Mouse (Mus musculus) urinary bladder, postnatal 25 days (tissue): Measurements from ENCODE around the gene Atl3.
A peak's percentile ranks its signal among the peaks of the same experiment; 100 is the strongest.

Source experiments
- DNase-seq: peaks from one replicate; pipeline ENCODE4 v3.0.0; 2022; ENCODE audit warnings: low spot score

Gene Atl3

DNA sequence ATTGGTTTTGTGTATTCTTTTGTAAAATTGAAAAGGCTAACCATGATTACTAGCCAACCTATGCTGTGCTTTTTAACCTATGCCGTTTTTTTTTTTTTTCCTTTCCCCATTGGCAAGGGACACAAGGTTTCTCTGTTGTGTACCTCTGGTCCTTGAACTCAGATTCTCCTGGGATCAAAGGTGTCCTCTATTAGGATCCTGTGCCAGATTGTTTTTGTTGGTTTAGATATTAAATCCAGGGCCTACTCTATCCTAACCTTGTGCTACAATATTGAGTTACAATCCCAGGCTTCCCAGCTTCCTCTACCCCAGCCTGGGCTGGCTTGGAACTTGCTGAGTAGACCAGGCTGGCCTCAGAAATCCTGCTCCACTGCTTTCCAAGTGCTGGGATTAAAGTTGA is 6.9 kb downstream of the Atl3 start:
- no peak for DNase-seq

DNA sequence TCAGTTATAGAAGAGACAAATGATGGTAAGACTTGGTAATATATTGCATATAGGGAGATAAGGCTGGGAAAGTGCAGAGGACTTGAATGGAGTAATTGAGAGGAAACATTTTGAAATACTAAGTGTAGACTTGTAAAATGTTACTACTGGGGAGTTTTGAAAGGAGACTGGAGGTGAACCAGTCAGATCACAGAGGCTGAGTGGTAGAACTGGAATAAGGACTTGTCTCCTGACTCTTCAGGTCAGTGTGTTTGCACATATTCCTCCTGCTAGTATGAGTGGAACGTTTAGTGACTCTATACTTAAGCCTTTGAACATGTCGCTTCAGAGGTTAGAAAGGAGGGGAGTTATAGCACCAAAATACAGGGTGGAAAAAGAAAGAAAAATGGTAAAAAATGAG is 8.6 kb downstream of the Atl3 start:
- no peak for DNase-seq

DNA sequence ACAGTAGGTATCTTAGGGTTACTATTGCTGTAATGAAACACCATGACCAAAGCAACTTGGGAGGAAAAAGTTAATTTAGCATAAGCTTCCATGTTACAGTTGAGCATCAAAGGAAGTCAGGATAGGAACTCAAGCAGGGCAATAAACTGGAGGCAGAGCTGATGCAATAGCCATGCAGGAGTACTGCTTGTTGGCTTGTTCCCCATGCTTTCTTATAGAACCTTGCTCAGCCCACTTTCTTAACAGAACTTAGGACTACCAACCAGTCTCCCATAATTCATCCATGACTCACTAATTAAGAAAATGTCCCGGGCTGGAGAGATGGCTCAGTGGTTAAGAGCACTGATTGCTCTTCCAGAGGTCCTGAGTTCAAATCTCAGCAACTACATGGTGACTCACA is 12.5 kb downstream of the Atl3 start:
- DNase-seq = no peak

DNA sequence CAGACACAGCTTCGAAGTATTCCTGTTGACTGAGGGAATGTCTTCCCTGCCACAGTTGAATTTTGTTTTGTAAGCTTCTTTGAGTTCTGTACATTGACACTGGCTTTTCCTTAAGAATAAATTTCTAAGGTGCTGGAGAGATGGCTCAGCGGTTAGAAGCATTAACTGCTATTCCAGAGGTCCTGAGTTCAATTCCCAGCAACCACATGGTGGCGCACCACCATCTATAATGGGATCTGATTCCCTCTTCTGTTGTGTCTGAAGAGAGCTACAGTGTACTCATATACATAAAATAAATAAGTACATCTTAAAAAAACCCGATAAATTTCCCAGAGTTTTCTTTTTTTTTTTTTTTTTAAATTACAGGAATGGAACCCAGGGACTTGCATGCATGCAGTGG is 14.2 kb downstream of the Atl3 start:
- no peak for DNase-seq

DNA sequence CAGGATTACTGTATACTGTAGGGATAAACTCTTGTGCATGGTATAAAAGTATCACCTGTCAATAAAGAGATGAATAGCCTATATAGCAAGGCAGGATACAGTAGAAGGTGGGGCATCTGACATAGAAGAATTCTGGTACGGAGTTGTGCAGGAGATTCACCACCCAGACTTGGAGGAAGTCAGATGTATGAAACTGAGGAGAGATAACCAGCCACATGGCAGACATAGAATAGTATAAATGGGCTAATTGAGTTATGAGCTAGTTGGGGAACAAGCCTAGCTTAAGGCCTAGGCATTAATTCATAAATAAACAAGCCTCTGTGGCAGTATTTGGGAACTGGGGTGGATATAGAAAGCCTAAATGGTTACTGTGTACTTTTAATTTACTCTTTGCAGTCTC is 22.6 kb downstream of the Atl3 start:
- DNase-seq = no peak

DNA sequence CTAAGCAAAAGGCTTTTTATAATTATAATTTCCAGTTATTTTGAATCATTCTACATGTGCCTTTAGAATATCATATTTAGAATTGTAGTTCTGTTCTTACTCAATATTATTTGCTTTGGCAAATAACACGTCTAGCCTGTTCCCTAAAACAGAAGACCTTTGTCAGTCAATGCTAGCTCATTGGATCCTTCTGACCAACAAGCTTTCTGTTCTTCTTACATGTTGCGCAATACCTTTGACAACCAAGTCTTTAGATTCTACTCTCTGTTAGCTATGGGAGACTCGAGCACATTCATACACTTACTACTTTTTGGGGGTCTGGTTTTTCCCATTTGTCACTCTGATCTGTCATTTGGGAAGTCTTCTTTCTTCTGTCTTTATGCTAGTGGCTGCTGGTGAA is 27.8 kb downstream of the Atl3 start:
- no peak for DNase-seq

DNA sequence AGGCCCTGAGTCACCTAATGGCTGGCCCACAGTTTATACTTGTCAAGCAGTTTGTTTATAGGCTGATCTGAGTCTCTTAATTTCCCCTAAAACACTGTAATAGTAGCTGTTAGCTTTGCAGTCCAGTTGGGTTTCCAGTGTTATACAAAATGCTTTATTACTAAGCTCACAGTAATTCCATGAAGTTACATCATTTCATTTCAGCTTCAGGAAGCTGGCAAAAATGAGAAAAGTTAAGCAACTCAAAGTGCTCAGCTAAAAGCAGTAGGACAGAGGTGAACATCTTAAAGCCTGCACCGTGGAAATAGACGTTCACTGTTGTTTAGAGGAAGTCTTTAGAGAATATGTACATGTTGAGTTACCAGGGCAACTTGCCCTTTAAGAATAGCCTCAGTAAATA is 29.0 kb downstream of the Atl3 start:
- DNase-seq = no peak

DNA sequence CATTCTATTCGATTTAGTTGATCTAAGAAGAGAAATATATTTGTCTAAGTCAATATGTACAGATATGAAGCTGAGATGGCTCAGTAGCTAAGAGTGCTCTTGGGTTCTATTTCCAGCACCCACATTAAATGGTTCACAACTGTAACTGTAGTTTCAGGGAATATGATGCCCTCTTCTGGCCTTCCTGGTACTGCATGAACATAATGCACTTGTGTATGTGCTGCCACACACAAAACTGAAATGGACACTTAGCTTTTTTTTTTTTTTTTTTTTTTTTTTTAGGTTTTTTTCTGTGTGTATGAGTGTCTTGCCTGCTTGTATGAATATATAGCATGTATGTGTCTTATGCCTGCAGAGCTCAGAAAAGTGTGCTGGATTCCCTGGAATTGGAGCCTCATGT is 29.5 kb downstream of the Atl3 start:
- DNase-seq = no peak

DNA sequence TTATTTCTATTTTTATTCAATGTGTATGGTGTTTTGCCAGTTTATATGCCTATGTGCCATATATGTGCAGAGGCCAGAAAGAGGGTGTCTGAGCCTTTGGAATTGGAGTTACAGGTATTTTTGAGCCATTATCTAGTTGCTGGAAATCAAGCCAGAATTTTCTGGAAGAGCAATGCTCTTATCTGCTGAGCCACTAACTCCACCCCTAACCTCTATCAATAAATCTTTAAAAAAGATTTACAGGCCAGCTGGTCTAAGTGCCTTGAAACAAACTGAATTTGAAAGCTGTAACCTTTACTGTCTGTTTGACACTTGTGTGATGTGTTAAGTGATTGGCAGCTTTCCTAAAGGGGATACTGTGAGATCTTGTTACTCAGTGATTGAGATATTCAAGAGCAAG is 29.9 kb downstream of the Atl3 start:
- DNase-seq = no peak

DNA sequence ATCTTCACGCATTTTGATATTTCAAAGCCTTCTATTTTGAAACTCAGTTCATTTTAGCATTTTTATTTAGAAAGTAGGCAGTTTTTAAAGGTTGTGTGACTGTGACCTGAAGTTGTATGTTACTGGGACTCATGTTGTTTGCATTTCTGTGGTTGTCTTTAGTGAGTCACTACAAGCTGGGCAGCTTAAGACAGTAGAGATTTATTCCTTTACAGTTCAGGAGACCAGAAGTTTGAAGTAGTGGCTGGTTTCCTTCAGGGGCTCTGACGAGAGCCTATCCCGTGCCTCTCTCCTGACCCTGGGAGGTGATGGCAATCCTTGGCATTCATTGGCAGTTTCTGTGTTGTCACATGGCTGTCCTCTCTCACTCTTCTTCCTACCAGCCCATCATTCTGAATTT is 31.0 kb downstream of the Atl3 start:
- no peak for DNase-seq

DNA sequence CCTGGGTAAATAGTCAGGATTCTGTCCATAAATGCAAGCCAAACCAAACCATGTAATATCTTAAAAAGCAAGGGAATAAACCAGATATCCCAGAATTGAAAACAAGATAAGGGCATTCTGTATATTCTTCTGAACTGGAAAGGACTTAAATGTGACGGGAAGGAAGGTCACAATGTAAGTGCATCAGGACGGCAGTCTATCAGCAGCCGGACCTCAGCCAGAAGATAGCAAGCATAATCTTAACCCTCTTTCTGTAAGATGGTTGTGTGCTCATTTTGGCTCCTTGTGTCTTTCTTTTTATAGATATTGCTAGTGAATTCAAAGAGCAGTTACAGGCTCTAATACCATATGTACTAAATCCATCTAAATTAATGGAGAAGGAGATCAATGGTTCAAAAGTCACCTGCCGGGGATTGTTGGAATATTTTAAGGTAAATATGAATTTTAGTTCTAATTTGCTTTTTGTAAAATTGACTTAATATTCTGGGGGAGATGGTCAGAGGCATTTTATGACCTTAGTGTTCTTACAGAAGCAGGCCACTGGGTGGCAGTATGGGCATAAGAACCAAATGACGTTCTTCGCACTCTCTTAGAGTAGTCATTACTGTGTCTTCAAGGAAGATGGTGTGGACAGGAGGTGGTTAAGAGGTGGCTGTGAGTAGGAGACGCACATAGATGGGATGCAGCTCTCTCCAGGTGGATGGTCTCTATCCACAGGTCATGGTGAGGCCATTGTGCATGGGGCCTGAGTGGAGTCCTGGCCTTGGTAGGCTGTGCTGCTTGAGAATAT is 35.0 kb downstream of the Atl3 start:
- DNase-seq = peak; percentile 58

DNA sequence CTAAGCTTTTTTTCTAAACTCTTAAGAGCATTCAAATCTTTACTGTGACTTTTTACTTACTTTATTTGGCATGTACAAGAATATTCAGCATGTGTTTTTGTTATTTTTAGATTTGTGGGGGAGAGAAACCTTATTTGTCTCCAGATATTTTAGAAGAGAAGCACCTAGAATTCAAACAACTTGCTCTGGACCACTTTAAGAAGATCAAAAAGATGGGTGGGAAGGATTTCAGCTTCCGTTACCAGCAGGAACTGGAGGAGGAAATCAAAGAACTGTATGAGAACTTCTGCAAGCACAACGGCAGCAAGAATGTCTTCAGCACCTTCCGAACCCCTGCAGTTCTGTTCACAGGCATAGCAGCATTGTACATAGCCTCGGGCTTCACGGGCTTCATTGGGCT is 38.1 kb downstream of the Atl3 start:
- DNase-seq = no peak

DNA sequence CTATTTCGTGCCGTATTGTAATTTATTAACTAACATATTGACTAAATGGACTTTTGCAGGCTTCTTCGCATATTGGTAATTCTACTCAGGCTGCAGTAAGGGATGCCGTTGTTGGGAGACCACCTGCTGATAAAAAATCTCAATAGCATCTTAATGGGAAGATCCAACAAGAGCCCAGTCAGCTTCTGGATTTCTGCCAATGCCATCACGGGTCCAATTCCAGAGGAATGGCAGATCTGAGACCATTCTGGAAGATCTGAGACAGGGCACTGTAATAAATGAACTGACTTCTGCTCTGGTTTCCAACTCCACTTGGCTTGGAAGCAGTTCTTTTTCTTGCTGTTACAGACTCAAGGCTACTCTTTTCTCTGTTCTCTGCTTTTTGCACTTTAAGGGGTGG is 40.1 kb downstream of the Atl3 start:
- no peak for DNase-seq

DNA sequence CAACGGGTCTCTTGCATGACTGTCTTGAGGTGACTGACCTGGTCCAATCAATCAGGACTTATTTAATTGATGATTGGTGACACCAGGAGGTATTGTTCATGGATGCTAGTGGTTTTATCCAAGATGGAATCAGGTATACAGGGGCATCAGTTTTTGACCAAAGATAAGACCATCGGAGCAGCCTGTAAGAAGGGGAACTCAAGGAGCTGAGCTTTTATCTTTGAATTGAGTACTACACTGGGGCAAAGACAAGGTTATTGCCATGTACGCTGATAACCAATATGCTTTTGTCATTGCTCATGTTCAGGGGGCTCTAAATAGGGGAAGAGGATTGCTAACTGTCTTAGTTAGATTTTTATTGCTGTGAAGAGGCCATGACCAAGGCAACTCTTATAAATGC is 55.1 kb downstream of the Atl3 start:
- no peak for DNase-seq

DNA sequence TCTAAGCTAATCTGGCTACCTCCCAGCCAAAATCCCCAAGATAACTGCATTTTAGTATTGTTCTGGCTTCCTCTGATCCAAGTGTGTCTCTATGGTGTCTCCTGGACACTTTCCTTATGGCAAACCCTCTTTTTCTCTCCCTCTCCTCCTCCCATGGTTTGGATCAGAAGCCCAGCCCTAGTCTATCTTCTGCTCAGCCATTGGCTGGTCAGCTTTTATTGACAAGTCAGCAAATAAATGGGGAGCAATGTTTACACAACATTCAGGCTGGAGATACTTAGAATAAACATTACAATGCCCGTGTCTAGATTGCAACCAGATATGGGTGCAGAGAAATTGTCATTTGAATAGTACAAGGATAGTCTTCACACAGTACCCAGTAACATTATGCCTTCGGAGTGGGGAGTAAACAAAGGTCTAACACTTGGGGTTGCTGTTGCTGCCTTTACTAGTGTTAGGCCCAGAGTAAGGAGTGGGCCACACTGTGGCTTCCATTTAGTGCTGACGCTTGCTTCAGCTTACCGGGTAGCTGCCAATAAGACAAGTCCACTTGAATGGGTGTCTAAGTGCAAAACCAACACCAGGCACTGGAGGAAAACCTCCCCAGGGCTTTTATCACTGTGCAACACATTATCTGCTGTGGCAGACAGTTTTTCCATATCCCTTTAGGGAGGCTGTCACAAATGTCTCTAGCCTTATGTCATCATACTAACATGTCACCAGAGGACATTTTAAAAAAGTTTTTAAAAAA is 57.9 kb downstream of the Atl3 start:
- no peak for DNase-seq

DNA sequence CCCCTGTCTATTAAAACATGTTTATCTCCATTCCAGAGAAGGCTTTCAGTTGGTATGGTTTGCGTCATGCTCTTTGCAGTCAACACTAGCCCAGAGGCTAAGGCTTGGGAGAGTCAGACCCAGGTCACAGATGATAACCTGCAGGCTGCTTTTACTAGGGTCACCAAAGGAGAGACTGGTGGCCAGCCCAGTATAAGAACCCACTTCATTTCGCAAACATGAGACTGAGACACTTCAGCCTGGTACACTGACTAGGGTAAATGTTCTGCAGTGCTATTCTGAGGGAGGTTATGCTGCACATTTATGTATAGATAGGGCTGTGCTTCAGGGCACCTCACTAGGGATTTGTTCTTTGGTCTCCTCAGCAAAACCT is 58.4 kb downstream of the Atl3 start:
- DNase-seq = no peak

DNA sequence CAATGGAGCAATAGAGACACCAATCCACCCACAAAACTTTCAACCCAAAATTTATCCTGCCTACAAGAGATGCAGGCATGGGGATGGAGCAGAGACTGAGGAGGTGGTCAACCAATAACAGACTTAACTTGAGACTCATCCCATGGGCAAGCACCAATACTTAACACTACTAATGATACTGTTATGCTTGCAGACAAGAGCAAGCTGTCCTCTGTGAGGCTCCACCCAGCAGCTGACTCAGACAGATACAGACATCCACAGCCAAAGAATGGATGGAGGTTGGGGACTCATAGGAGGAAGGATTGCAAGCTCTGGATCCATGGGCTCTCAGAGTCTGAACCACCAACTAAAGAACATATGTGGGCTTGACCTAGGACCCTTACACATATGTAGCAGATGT is 59.6 kb downstream of the Atl3 start:
- DNase-seq = no peak

DNA sequence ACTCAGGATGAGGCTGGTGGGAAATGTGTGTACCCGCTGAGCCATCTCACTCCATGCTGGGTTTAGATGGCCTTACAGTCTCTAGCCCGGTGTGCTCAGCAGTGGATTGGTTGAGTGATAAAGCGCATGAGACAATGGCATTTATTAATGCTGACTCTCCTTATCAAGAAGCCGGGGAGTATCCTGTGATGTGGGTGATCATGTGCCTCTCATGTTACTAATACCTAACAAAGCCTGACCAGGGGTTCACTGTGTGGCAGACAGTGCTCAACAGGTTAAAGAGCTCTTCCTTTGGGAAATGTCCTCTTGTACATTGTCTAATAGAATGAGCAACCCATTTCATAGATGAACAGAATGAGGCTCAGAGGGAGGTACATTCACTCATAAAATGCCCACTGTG is 61.0 kb downstream of the Atl3 start:
- no peak for DNase-seq

DNA sequence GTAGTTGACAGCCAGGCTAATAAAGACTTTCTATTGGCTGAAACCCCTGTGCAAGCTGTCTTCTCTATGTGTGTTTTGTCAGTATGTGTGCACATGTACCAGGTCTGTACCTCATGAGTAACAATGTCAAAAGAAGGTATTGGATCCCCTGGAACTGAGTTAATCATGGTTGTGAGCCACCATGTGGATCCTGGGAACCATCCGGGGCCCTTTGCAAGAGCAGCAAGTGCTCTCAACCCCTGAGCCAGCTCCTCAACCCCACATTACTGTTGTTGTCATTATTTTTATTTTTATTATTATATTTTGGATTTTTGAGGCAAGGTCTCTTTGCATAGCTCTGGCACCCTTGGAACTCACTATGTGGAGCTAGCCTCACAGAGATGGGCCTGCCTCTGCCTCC is 62.8 kb downstream of the Atl3 start:
- DNase-seq = no peak

DNA sequence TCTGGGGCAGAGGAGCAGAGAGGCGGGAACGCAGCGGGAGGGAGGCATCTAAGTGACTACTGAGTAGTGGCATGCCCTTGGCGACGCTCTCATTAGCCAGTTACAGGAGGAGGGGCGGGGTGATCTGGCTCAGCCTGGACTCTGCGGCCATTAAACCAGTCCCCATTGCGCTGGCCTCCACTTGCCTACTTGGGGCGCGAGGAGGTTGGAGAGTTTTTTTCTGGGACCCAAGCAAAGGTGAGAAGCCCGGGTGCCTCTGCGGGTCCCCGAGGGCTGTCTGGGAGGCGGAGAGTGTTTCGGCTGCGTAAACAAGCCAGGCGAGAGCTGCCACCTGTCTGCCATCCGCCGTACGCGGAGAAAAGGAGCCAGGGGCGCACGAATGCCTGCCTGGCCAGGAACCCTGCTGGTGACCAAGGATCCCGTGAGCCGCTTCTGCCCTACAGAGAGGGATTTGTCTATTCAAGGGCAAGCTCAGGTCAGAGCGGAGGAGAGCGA is 63.5 kb downstream of the Atl3 start, which contains the start of gene Pla2g16:
Gene Pla2g16, plus strand, starts transcription at position 132 of the 495 bp plus-strand sequence.
- DNase-seq = peak; percentile 50

DNA sequence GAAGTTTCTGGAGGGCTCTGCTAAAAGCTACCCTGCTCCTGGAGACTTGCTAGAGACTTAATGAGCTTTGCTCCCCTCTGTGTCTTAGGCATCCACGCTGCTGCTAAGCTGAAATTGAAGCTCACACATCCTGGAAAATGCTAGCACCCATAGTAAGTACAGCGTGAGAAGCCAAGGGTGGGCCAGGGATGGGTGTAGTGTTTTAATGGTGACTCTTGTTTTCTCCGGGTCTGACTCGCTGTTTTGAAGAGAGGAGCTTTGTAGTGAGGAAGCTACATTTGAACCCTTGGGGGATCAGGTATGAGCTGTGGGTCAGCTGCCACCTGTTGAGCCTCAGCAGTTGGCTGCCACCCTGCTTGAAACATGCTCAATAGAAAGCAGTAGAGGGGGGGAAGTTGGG is 64.0 kb downstream of the Atl3 start:
- DNase-seq = no peak

DNA sequence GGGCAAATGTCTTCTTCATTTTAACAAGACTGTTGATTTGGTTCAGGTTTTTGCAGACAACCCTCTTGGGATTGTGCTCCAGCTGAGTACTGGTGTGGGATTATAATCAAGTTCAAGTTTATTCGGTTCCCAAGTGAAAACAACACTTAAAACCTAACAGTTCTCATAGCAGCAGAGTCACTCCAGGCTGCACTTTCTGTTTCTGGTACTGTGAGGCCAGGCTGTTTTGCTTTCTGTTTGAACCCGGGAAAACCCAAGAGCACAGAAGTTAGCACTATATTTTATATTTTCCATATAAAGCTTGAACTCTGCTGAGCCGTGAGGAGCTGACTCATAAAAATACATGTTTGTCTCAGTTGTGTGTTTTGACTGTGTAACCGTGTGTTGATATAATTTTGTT is 64.8 kb downstream of the Atl3 start:
- no peak for DNase-seq

DNA sequence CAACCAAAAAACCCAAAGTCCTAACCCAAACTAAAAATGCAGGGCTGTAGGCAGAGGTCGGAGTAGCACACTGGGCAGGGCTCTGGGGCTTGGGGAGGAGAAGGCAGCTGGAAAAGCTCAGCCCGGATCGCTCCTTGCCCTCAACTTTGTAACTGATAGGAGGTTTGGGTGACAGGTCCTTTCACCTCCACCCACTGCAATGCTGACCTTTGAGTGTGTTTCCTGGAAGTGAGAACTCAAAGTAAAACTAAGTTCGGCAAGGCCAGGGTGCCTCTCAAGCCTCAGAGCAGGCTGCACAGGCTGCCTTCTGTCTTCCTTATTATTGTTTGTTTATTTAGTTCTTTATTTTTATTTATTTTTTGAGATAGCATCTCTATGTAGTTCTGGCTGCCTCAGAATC is 66.1 kb downstream of the Atl3 start:
- no peak for DNase-seq

DNA sequence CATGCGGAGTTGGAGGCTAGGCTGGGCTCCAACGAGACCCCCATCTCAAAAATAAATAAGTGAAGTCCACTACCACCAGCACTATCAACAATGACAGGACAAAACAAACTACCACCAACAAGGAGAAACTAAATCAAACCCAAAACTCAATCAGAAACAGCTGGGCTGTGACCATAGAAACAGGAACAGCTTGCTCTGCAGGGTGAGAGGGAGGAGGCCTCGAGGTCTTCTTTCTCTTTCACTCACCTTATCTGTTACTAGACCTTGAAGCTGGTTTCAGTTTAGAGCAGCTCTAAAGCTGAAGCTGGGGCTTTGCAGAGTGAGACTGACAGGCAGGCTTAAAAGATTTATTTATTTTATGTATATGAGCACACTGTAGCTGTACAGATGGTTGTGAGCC is 67.6 kb downstream of the Atl3 start:
- no peak for DNase-seq
